Mouse (Mus musculus) hindbrain, embryonic 16.5 days (tissue): ENCODE measurements at regions not wholly inside any gene's neighbourhood (a gene's known extent, or its start where the extent isn't known, plus 50 kb on each side); places are given as distances from the start of the nearest gene placed in this dataset.
"Not testable (repeated sequence)": the region's sequence is repeated elsewhere in the genome, so short reads cannot be mapped to it uniquely, and the experiment has no call there.

Source experiments
- ATAC-seq: fragments of 200-750 bp; cut with Nextera tagmentation; 2 replicates; pipeline ENCODE4 v1.8.0; 2017; ENCODE audit warnings: moderate TSS enrichment, moderate library complexity
- H3K27ac ChIP-seq: fragments of 300-500 bp; sonication (generic); 2 replicates; pipeline ENCODE4 v1.5.1; 2014; ENCODE audit warnings: low read depth, mild to moderate bottlenecking, control low read depth, low read length, moderate library complexity
- H3K27me3 ChIP-seq: fragments of 300-500 bp; sonication (generic); replicated peaks from 2 replicates; pipeline ENCODE4 v1.6.1; 2014; ENCODE audit warnings: low read length; ENCODE audit not compliant: control insufficient read depth, insufficient read depth
- H3K36me3 ChIP-seq: fragments of 300-500 bp; sonication (generic); 2 replicates; pipeline ENCODE4 v1.6.1; 2014; ENCODE audit warnings: mild to moderate bottlenecking, low read length, moderate library complexity, mixed read lengths; ENCODE audit not compliant: control insufficient read depth, insufficient read depth
- H3K4me1 ChIP-seq: fragments of 300-500 bp; sonication (generic); 2 replicates; pipeline ENCODE4 v1.6.1; 2014; ENCODE audit warnings: low read depth, low read length; ENCODE audit not compliant: control insufficient read depth, insufficient read depth
- H3K4me2 ChIP-seq: fragments of 300-500 bp; sonication (generic); 2 replicates; pipeline ENCODE4 v1.6.1; 2014; ENCODE audit warnings: mild to moderate bottlenecking, low read length, control low read depth, moderate library complexity
- H3K4me3 ChIP-seq: fragments of 300-500 bp; sonication (generic); 2 replicates; pipeline ENCODE4 v1.5.1; 2014; ENCODE audit warnings: mild to moderate bottlenecking, low read length, control low read depth, moderate library complexity
- H3K9ac ChIP-seq: fragments of 300-500 bp; sonication (generic); 2 replicates; pipeline ENCODE4 v1.6.1; 2014; ENCODE audit warnings: low read depth, mild to moderate bottlenecking, control low read depth, low read length, moderate library complexity
- H3K9me3 ChIP-seq: fragments of 300-500 bp; sonication (generic); 2 replicates; pipeline ENCODE4 v1.6.1; 2014; ENCODE audit warnings: mild to moderate bottlenecking, low read length, moderate library complexity; ENCODE audit not compliant: control insufficient read depth
- WGBS: fragments of 180-500 bp; shearing (Covaris S2); extraction: QIAGEN DNeasy Blood & Tissue Kit; methylation state at CpG from one replicate; pipeline ENCODE4 v1.1.7; 2014; 5-methylcytosine and 5-hydroxymethylcytosine counted together

DNA sequence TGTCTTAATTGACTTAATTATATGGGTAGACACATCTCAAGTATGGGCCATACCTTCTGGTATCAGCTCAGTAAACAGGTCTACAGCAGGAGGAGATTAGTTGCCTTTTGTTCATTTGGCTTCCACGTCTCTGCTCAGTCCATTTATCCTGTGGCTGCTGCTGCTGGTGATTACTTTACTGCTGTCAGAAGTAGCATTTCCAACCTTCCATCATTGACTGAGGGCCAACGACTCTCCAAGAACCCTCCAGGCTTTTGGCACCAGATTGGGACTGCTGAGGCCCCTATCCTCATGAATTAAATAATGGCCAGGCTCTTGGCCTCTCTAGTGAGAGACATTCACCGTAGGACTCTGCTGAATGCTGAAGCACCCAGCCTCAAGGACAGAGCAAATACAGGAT is 303.0 kb downstream of the Gm11232 start:
- Histone ChIP-seq H3K4me2 (no peak overlapping the region), H3K27me3 (no peaks in the 10 kb centered on the region), H3K27ac (no peak overlapping the region), H3K4me3 (no peak overlapping the region), H3K9ac (no peak overlapping the region), H3K36me3 (no peaks in the 10 kb centered on the region), H3K9me3 (no peaks in the 10 kb centered on the region), H3K4me1 (no peaks in the 10 kb centered on the region)
- peak; percentile 82 for ATAC-seq
- 41% methylated on average over 3 of the region's 3 CpGs for WGBS

- H3K27me3 ChIP-seq = no peaks in the 10 kb centered on the region
- H3K4me3 ChIP-seq = no peak overlapping the region
- no peak for ATAC-seq
- no peak overlapping the region for H3K27ac ChIP-seq
- H3K4me1 ChIP-seq = no peaks in the 10 kb centered on the region
- no peak overlapping the region for H3K9ac ChIP-seq
- H3K4me2 ChIP-seq = no peak overlapping the region
- no peaks in the 10 kb centered on the region for H3K36me3 ChIP-seq
- 87% methylated on average over 3 of the region's 3 CpGs for WGBS
- no peaks in the 10 kb centered on the region for H3K9me3 ChIP-seq
Observed at GRCm38 (mm10) chr4:71453499-71453898, 304.3 kb downstream of the Gm11232 start.

DNA sequence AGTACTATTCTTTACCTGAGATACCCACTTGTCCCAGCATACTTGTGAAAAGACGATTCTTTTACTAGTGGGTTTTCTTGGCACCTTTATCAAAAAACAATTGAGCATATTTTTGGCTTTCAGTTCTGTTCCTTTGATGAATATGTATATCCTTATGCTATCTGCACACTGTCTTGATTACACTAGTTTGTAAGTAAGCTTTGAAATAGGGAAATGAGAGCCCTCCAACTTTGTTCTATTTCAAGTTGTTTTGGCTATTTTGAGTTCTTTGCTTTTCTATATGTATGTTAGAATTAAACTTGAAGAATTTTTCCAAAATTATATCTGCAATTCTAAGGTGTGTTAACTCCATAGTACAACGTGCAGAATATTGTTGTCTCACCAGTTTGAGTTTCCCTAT is 311.3 kb downstream of the Gm11232 start:
- WGBS = 93% methylated on average over 2 of the region's 2 CpGs
- ATAC-seq = no peak
- Histone ChIP-seq H3K4me3 (no peak overlapping the region), H3K9ac (no peak overlapping the region), H3K27me3 (no peaks in the 10 kb centered on the region), H3K36me3 (no peaks in the 10 kb centered on the region), H3K9me3 (no peaks in the 10 kb centered on the region), H3K4me2 (no peak overlapping the region), H3K4me1 (no peaks in the 10 kb centered on the region), H3K27ac (no peak overlapping the region)

- H3K9me3 ChIP-seq = no peaks in the 10 kb centered on the region
- ATAC-seq = no peak
- no peaks in the 10 kb centered on the region for H3K27me3 ChIP-seq
- H3K4me2 ChIP-seq = no peak overlapping the region
- H3K36me3 ChIP-seq = no peaks in the 10 kb centered on the region
- no peak overlapping the region for H3K27ac ChIP-seq
- 98% methylated on average over 3 of the region's 3 CpGs for WGBS
- H3K4me3 ChIP-seq = no peak overlapping the region
- no peaks in the 10 kb centered on the region for H3K4me1 ChIP-seq
- no peak overlapping the region for H3K9ac ChIP-seq
Observed at GRCm38 (mm10) chr4:71431245-71431929, 326.4 kb downstream of the Gm11232 start.

DNA sequence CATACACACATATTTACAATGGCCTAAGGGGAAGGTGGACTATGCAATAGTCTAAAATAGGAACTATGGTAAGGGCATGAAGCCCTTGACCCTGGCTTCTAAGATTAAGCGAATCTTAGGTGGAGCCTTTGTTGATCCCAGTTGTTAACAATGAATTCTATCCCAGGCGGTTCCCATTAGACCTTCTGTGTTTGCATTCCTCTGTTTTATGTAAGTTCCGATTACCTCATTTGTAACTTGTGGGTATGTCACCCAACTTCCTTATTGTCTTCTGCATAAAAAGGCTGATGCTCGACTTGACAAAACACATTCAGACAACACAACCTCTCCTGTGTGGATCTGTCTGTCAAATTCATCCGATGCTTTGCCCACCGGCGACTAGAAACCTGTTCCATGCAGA is 335.6 kb downstream of the Gm11232 start:
- H3K9ac ChIP-seq, H3K9me3 ChIP-seq, H3K27me3 ChIP-seq, H3K4me1 ChIP-seq, H3K36me3 ChIP-seq, H3K4me2 ChIP-seq, ATAC-seq, H3K4me3 ChIP-seq, H3K27ac ChIP-seq: not testable (repeated sequence)
- WGBS = 87% methylated on average over 7 of the region's 7 CpGs

- no peak overlapping the region for H3K4me2 ChIP-seq
Observed at GRCm38 (mm10) chr4:71409867-71410266, 347.9 kb downstream of the Gm11232 start.

GRCm38 (mm10) chr4:71390444-71390843 is 367.3 kb downstream of the Gm11232 start:
- H3K27ac ChIP-seq = no peak overlapping the region
- H3K27me3 ChIP-seq = no peaks in the 10 kb centered on the region
- H3K9me3 ChIP-seq = no peaks in the 10 kb centered on the region
- H3K36me3 ChIP-seq = no peaks in the 10 kb centered on the region
- no peaks in the 10 kb centered on the region for H3K4me1 ChIP-seq
- WGBS = 91% methylated on average over 1 of the region's 1 CpGs
- H3K9ac ChIP-seq = no peak overlapping the region
- H3K4me2 ChIP-seq = no peak overlapping the region
- no peak for ATAC-seq
- no peak overlapping the region for H3K4me3 ChIP-seq

More at GRCm38 (mm10) chr4:71409867-71410266, 347.9 kb downstream of the Gm11232 start:
- ATAC-seq = no peak
- Histone ChIP-seq H3K9ac (no peak overlapping the region), H3K4me3 (no peak overlapping the region), H3K27ac (no peak overlapping the region), H3K4me1 (no peaks in the 10 kb centered on the region), H3K9me3 (no peaks in the 10 kb centered on the region), H3K27me3 (no peaks in the 10 kb centered on the region), H3K36me3 (no peaks in the 10 kb centered on the region)

DNA sequence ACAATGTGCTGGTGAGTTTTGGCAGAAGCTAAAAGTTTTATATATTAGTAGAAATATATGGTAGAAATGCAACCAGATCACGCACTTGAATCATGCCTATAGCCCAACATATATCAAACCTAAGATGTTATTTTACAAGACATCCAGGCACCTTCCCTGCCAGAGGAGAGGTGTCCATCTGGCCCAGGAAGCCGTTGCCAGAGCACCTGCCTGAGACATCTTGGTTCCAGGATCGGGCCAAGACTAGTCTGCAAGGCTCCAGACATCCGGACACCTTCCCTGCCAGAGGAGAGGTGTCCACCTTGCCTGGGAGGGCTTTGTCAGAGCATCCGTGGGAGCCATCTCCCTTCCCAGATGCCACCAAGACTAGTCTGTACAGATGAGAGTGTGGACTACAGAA is 388.5 kb downstream of the Gm11232 start:
- no peak overlapping the region for H3K9ac ChIP-seq
- H3K36me3 ChIP-seq = no peaks in the 10 kb centered on the region
- ATAC-seq = no peak
- H3K27ac ChIP-seq = no peak overlapping the region
- 92% methylated on average over 4 of the region's 5 CpGs for WGBS
- H3K4me1 ChIP-seq = no peaks in the 10 kb centered on the region
- no peak overlapping the region for H3K4me2 ChIP-seq
- no peak overlapping the region for H3K4me3 ChIP-seq
- H3K27me3 ChIP-seq = no peaks in the 10 kb centered on the region
- H3K9me3 ChIP-seq = no peaks in the 10 kb centered on the region

DNA sequence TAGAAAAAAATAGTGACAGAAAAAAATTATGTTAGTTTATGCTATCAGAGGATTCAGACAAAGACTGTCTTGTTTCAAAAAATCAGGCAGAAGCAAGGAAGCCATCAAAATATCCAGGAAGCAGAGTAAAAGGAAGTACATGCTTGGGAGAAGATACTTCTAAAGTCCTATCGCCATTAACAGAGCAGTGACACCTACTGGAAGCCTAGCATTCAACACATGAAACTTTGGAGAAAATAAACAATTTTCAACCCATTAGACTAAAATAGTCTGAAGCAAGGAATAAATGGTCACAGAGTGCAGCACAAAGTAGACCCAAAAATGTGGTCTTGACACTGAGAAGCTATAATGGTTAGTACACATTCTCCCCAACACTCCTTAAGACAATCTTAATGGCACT is 394.0 kb downstream of the Gm11232 start:
- no peak overlapping the region for H3K4me2 ChIP-seq
- H3K9ac ChIP-seq = no peak overlapping the region
- ATAC-seq = no peak
- no peaks in the 10 kb centered on the region for H3K27me3 ChIP-seq
- H3K36me3 ChIP-seq = no peaks in the 10 kb centered on the region
- no peaks in the 10 kb centered on the region for H3K9me3 ChIP-seq
- no peaks in the 10 kb centered on the region for H3K4me1 ChIP-seq
- 77% methylated on average over 1 of the region's 1 CpGs for WGBS
- no peak overlapping the region for H3K4me3 ChIP-seq
- no peak overlapping the region for H3K27ac ChIP-seq

DNA sequence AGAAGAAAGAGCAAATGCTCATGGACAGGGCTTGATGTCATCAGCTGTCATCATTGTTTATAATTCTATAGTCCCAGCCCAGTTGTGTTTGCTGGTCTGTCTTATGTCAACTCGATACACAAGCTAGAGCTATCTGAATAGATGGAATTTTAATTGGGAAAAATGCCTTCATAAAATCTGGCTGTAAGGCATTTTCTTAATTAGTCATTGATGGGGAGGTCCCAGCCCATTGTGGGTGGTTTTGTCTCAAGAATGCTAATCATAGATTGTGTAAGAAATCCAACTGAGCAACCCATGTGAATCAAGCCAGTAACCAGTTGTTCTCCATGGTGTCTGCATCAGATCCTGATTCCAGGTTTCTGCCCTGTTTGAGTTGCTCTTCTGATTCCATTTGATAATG is 400.1 kb downstream of the Gm11232 start:
- no peak overlapping the region for H3K4me3 ChIP-seq
- H3K36me3 ChIP-seq = no peaks in the 10 kb centered on the region
- ATAC-seq = no peak
- H3K4me2 ChIP-seq = no peak overlapping the region
- WGBS = 62% methylated on average over 1 of the region's 1 CpGs
- no peak overlapping the region for H3K27ac ChIP-seq
- H3K9me3 ChIP-seq = no peaks in the 10 kb centered on the region
- no peaks in the 10 kb centered on the region for H3K27me3 ChIP-seq
- no peak overlapping the region for H3K9ac ChIP-seq
- H3K4me1 ChIP-seq = no peaks in the 10 kb centered on the region
